Mouse (Mus musculus) myocyte (in vitro differentiated cells): ENCODE data around the gene Skida1. TPM values are rescaled to one million over a fixed set of nuclear protein-coding genes. Genes with fewer than 3 reads are reported as not detected.

Experiments
- H3K27me3 ChIP-seq: one replicate; pipeline ENCODE4 v1.6.1; 2011; ENCODE audit not compliant: control insufficient read depth, insufficient read depth, insufficient read length
- H3K36me3 ChIP-seq: one replicate; pipeline ENCODE4 v1.6.1; 2011; ENCODE audit not compliant: control insufficient read depth, insufficient read depth
- H3K4me2 ChIP-seq: one replicate; pipeline ENCODE4 v1.6.1; 2011; ENCODE audit warnings: low read depth, control low read depth
- H3K4me3 ChIP-seq: one replicate; pipeline ENCODE4 v1.5.1; 2011; ENCODE audit warnings: mild to moderate bottlenecking, control low read depth, moderate library complexity
- H3K79me2 ChIP-seq: one replicate; pipeline ENCODE4 v1.6.1; 2011; ENCODE audit not compliant: control insufficient read depth, insufficient read depth
- H3ac ChIP-seq: one replicate; pipeline ENCODE4 v1.6.1; 2011; ENCODE audit not compliant: control insufficient read depth, insufficient read length
- CEBPB ChIP-seq: IDR thresholded peaks from 2 replicates; pipeline ENCODE4 v1.6.1; 2011; ENCODE audit warnings: mild to moderate bottlenecking, moderate library complexity; ENCODE audit not compliant: poor library complexity, insufficient read depth, severe bottlenecking
- E2F4 ChIP-seq: IDR thresholded peaks from one replicate; pipeline ENCODE4 v1.6.1; 2011; ENCODE audit warnings: mild to moderate bottlenecking, control low read depth, moderate library complexity; ENCODE audit not compliant: insufficient read depth
- MAX ChIP-seq: IDR thresholded peaks from one replicate; pipeline ENCODE4 v1.6.1; 2011; ENCODE audit warnings: low read depth, mild to moderate bottlenecking, control low read depth
- MYOD1 ChIP-seq, 3 experiments: IDR thresholded peaks; one replicate each; pipeline ENCODE4 v1.6.1; 2011; ENCODE audit warnings: control low read depth in 2 of 3, low read depth in 2 of 3, mild to moderate bottlenecking in 2 of 3, moderate library complexity in 1 of 3; ENCODE audit not compliant: insufficient read length in 2 of 3, control insufficient read depth in 1 of 3
- MYOG ChIP-seq, 3 experiments: IDR thresholded peaks; one replicate each; pipeline ENCODE4 v1.6.1; 2011; ENCODE audit warnings: control low read depth in 2 of 3, low read depth in 2 of 3, mild to moderate bottlenecking in 2 of 3; ENCODE audit not compliant: insufficient read length in 2 of 3, control insufficient read depth in 1 of 3, insufficient read depth in 1 of 3
- POLR2A ChIP-seq: IDR thresholded peaks from one replicate; pipeline ENCODE4 v1.6.1; 2011; ENCODE audit warnings: low read depth, mild to moderate bottlenecking, control low read depth, moderate library complexity; ENCODE audit not compliant: insufficient read length
- POLR2AphosphoS2 ChIP-seq: IDR thresholded peaks from one replicate; pipeline ENCODE4 v1.6.1; 2011; ENCODE audit warnings: low read depth, control low read depth; ENCODE audit not compliant: insufficient read length
- REST ChIP-seq: IDR thresholded peaks from one replicate; pipeline ENCODE4 v1.6.1; 2011; ENCODE audit warnings: mild to moderate bottlenecking, control low read depth, moderate library complexity; ENCODE audit not compliant: insufficient read depth, insufficient read length
- SRF ChIP-seq: IDR thresholded peaks from one replicate; pipeline ENCODE4 v1.6.1; 2011; ENCODE audit warnings: low read depth; ENCODE audit not compliant: control insufficient read depth, insufficient read length
- TCF12 ChIP-seq: IDR thresholded peaks from one replicate; pipeline ENCODE4 v1.6.1; 2011; ENCODE audit warnings: mild to moderate bottlenecking, control low read depth; ENCODE audit not compliant: poor library complexity, insufficient read depth, severe bottlenecking
- TCF3 ChIP-seq: IDR thresholded peaks from one replicate; pipeline ENCODE4 v1.6.1; 2011; ENCODE audit warnings: low read depth, control low read depth; ENCODE audit not compliant: insufficient read length
- USF1 ChIP-seq: IDR thresholded peaks from one replicate; pipeline ENCODE4 v1.6.1; 2011; ENCODE audit warnings: low read depth, mild to moderate bottlenecking, control low read depth, moderate library complexity
- polyA plus RNA-seq: library from polyadenylated mRNA; unstranded; fragments of >200 nt; fragmentation: generic; extraction: Trizol; gene quantifications from one replicate; pipeline ENCODE4 v1.2.1, GENCODE M21; 2012; ENCODE audit warnings: missing spikeins

The Skida1 gene
- polyA plus RNA-seq, 1 experiment = 0.12 TPM

DNA sequence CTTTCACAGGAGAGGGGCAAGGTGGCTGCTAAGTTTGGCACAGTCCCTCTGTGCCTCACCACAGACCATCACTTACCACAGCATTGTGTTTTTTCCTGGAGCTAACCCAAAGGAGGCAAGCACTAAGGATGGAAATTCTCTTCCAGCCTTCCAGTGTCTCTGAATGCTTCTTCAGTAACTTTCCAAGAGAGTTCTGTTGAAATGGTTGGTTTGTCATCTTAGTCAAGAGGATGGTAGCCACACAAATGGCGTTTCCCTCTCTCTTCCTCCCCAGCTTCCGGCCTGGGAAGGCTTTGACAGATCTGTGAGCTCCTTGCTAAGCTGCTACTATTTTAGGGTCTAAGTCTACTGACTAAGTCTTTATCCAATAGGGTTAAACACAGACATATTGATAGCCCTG is 11.4 kb downstream of the Skida1 start, which contains the start of gene A930004D18Rik:
TSS of gene A930004D18Rik (minus strand) at position 247 of the 400 bp plus-strand sequence.
- Histone ChIP-seq H3K79me2 (no peaks in the 10 kb centered on the region), H3K36me3 (no peaks in the 10 kb centered on the region), H3K4me2 (no peak within 1 kb of the TSS), H3K4me3 (no peak within 1 kb of the TSS), H3K27me3 (no peaks in the 10 kb centered on the region), H3ac (no peak within 1 kb of the TSS)
- TF ChIP-seq USF1 = no peak
- TF ChIP-seq TCF12 = no peak
- TF ChIP-seq REST = no peak
- TF ChIP-seq POLR2A = no peak
- TF ChIP-seq POLR2AphosphoS2 = no peak
- TF ChIP-seq MYOD1 (IDR thresholded peaks at IDR 0.05; ENCODE audit: control insufficient read depth in 1 of 3, insufficient read length in 2 of 3, low read depth in 2 of 3) = no peak
- no peak for TF ChIP-seq TCF3

DNA sequence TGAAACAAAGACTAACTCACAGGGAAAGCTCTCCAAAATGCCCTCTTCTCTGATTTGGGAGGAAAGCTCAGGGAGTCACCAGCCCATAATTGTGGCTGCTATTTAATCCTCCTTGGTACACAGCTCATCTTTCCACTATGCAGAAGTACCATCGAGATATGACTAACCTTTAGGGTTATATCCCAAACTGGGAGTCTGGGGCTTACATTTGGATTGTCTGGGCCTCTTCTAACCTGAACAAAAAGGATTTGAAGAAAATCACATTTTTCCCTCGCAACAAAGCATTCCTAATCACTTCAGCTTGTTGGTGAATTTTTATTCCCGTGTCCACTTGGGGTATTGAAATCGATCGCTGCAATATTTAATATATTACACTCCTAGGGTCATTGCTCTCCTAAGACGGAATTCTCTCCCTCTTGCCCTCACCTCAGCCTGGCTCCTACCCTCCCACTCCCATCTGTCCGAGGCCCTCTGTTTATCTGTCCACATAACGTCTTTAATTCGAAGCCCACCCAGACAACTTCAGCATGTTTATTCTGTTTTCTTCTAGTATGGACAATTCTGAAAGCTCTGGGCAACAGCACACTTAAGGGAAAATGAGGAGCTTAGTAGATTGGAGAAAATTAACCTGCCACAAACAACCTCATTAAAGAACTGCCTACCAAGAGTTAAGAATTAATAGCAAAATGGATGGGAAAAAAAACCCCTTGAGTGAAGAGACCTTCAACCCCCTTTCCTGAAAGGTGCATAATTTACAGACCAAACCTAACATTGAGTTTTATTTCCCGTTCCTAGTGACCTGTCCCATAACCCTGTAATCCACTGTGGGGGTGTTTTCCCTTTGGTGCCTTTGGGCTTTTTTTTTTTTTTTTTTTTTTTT is 14.2 kb downstream of the Skida1 start:
- Histone ChIP-seq H3K36me3 (no peaks in the 10 kb centered on the region), H3K79me2 (no peaks in the 10 kb centered on the region), H3K4me3 (no peak overlapping the region), H3K27me3 (no peaks in the 10 kb centered on the region), H3K4me2 (no peak overlapping the region), H3ac (no peak overlapping the region)
- TF ChIP-seq REST (no peak), MYOD1 (IDR thresholded peaks at IDR 0.05; ENCODE audit: control insufficient read depth in 1 of 3, insufficient read length in 2 of 3, low read depth in 2 of 3) (no peak), E2F4 (no peak), SRF (no peak), TCF12 (no peak), POLR2AphosphoS2 (no peak), USF1 (no peak), TCF3 (no peak), POLR2A (no peak), MAX (no peak), CEBPB (no peak), MYOG (IDR thresholded peaks at IDR 0.05; ENCODE audit: control insufficient read depth in 1 of 3, insufficient read depth in 1 of 3, insufficient read length in 2 of 3, low read depth in 2 of 3) (no peak)

DNA sequence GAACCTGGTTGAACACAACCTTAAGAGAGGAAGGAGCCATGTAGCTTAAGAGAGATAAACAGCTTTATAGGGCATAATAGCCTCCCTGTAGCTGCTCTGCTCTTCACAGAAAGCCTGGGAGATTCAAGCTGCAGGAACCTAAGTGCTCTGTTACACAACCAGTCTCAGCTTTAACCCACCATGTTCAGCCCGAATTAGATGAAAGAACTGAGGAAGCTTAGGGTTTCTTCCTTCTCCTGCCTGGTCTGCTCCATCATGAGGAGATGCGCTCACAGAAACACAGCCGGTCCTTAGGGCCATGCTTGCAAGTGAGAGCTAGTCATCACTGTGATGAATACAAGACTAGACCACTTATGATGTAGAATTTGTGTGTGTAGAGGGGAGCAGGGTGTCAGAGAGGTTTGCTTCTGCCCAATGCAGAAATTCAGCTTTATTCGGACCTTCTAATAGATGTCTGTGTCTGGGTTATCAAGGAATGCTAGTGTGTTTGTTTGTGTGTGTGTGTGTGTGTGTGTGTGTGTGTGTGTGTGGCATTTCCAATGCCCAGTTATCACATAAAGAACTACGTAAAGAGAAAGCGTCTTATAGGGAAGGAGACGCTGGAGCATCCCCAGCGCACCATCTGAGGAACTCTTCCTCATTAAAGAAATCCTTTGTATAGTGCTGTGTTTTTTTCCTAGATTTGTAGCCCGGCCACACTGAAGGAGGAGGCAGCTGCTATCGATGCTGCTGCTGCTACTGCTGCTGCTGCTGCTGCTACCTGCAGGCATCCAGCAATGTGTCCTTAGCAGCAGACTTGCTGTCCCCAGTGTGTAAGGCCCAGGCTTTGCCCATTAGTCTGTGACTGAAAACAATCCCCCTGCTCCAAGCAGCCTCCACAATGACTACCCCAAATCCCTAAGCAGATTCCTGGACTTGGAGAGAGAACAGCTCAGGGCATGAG is 15.4 kb downstream of the Skida1 start:
- no peaks in the 10 kb centered on the region for H3K27me3 ChIP-seq

DNA sequence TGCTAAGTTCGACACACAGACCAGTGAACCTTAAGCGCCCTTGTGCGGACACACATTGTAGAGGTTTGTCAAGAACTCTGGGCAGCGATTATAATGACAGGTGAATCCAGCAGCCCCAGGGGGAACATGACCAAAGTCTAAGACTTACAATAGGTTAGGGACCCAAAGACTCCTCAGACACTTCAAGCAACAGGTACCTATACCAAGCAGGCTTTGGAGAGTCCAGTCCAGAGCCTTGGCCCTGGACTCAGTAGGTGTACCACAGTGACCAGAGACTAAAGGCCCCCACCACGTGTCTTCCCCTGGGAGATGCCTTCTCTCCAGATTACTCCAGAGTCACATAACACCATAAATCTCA is 16.3 kb downstream of the Skida1 start:
- no peak overlapping the region for H3K4me2 ChIP-seq
- TF ChIP-seq CEBPB (no peak), TCF3 (no peak), REST (no peak), TCF12 (no peak), POLR2AphosphoS2 (no peak), POLR2A (no peak), MAX (no peak), E2F4 (no peak), MYOG (IDR thresholded peaks at IDR 0.05; ENCODE audit: control insufficient read depth in 1 of 3, insufficient read depth in 1 of 3, insufficient read length in 2 of 3, low read depth in 2 of 3) (no peak), MYOD1 (IDR thresholded peaks at IDR 0.05; ENCODE audit: control insufficient read depth in 1 of 3, insufficient read length in 2 of 3, low read depth in 2 of 3) (no peak), USF1 (no peak), SRF (no peak)
- H3ac ChIP-seq = no peak overlapping the region
- no peak overlapping the region for H3K4me3 ChIP-seq
- H3K27me3 ChIP-seq = no peaks in the 10 kb centered on the region
- H3K79me2 ChIP-seq = no peaks in the 10 kb centered on the region
- H3K36me3 ChIP-seq = no peaks in the 10 kb centered on the region

More for the DNA sequence above, 15.4 kb downstream of the Skida1 start:
- Histone ChIP-seq H3ac (no peak overlapping the region), H3K36me3 (no peaks in the 10 kb centered on the region), H3K79me2 (no peaks in the 10 kb centered on the region), H3K4me2 (no peak overlapping the region), H3K4me3 (no peak overlapping the region)
- TF ChIP-seq POLR2A = no peak
- no peak for TF ChIP-seq REST
- TF ChIP-seq MYOG (IDR thresholded peaks at IDR 0.05; ENCODE audit: control insufficient read depth in 1 of 3, insufficient read depth in 1 of 3, insufficient read length in 2 of 3, low read depth in 2 of 3) = no peak
- TF ChIP-seq MYOD1 (IDR thresholded peaks at IDR 0.05; ENCODE audit: control insufficient read depth in 1 of 3, insufficient read length in 2 of 3, low read depth in 2 of 3) = no peak
- no peak for TF ChIP-seq SRF
- no peak for TF ChIP-seq MAX
- no peak for TF ChIP-seq POLR2AphosphoS2
- no peak for TF ChIP-seq TCF3
- no peak for TF ChIP-seq CEBPB
- no peak for TF ChIP-seq TCF12
- no peak for TF ChIP-seq E2F4
- TF ChIP-seq USF1 = no peak
